Mouse (Mus musculus): Measurements from ENCODE around the gene Ssr1.

DNA sequence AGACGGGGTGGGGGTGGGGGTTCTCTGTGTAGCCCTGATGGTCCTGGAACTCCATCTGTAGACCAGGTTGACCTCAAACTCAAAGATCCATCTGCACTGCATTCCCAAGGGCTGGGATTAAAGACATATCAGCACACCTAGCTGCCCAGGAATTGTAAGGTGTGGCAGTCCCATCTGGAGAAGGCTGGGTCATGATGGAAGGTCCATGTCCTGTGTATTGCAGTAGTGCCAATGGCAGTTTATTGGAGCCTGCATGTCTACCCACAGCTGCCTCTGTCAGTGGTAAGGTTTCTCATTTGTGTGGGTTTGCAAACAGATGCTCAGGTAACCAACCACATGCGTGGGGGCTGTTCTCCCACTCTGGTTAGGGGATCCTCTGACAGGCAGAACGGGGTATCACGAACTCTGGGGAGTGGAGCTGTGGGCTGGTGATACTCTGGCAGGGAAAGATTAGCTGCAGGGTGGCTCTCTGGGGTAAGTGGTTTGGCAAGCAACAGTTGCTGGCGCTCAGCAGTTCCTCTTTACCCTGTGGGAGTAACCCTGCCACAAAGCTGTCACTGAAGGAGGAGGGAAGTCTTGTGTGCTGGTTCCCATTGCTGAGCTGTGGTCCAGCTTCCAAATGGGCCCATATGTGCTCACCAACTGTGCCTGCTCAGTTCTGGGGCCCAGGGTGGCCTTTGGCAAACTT lies 15.8 kb upstream of the Ssr1 start:
- peak; percentile 68; the same call in 1 of the 2 replicates for TF ChIP-seq EP300 (IDR thresholded peaks at IDR 0.05; ENCODE audit: low read depth)
- no peak for TF ChIP-seq CTCF (IDR thresholded peaks at IDR 0.05; ENCODE audit: low read depth)
